Mouse (Mus musculus) lung, adult 18-20 months (tissue): ENCODE measurements around the gene S100a11.

Experiments used
- DNase-seq, 2 experiments: peaks; one replicate each; pipeline ENCODE4 v3.0.0; 2022; ENCODE audit warnings: mixed read lengths in 2 of 2

The S100a11 gene

GRCm38 (mm10) chr3:93562372-93562771 is 42.1 kb downstream of the S100a11 start:
- DNase-seq, result no peak

GRCm38 (mm10) chr3:93563216-93563615 is 42.9 kb downstream of the S100a11 start:
- no peak for DNase-seq

GRCm38 (mm10) chr3:93566892-93567291 is 46.6 kb downstream of the S100a11 start:
- no peak for DNase-seq

GRCm38 (mm10) chr3:93567721-93568120 is 47.4 kb downstream of the S100a11 start:
- DNase-seq, result no peak

GRCm38 (mm10) chr3:93568428-93569040 is 48.2 kb downstream of the S100a11 start:
- DNase-seq, result peak; percentile 60 to 72

GRCm38 (mm10) chr3:93569046-93569445 is 48.8 kb downstream of the S100a11 start:
- DNase-seq, result no peak

GRCm38 (mm10) chr3:93572058-93572791 is 51.9 kb downstream of the S100a11 start:
- no peak for DNase-seq
